25 mouse cellular contexts compared by ENCODE assay signal in genomic region chr13:9738190-9738589, GRCm38 (mm10). TPM values are rescaled to one million over a fixed set of nuclear protein-coding genes. Genes with fewer than 3 reads are reported as not detected.
DNase-seq lines count a peak whose midpoint lies in the region; ATAC-seq and TF ChIP-seq lines count a peak whose summit lies in the region.
"Had no signal": no experiment of that assay in that cellular context is flagged by ENCODE, and none has a peak within 500 bp of the region (broad histone marks: within the 10 kb centered on the region; RNA-seq: fewer than 3 reads in every experiment).

No protein-coding gene starts in this region.

- no peak overlapping the region for H3K9ac ChIP-seq in heart, embryonic 15.5 days
- H3K9ac ChIP-seq in midbrain, embryonic 13.5 days (replicated peaks), result no peak overlapping the region
- no peak overlapping the region for H3K9ac ChIP-seq in midbrain, embryonic 14.5 days (replicated peaks; ENCODE audit: low read length)
- no peak overlapping the region for H3K9ac ChIP-seq in limb, embryonic 14.5 days (ENCODE audit: low read depth, low read length, severe bottlenecking)
- H3K9ac ChIP-seq: embryonic facial prominence, embryonic 13.5 days; hindbrain, embryonic 12.5 days; liver, postnatal 0 days had no signal

- H3K36me3 ChIP-seq in heart, embryonic 15.5 days, result peaks cover 3% of the 10 kb centered on the region; the same call in 1 of the 2 replicates
- no peaks in the 10 kb centered on the region for H3K36me3 ChIP-seq in midbrain, embryonic 13.5 days
- no peaks in the 10 kb centered on the region for H3K36me3 ChIP-seq in midbrain, embryonic 14.5 days (ENCODE audit: control insufficient read depth, insufficient read depth, low read length)
- 0 out of 2 replicates have a peak, but pooled peaks cover 2% of the 10 kb centered on the region for H3K36me3 ChIP-seq in limb, embryonic 14.5 days (ENCODE audit: control insufficient read depth, insufficient read depth, low read length)

- peaks cover 27% of the 10 kb centered on the region for H3K4me1 ChIP-seq in heart, embryonic 15.5 days (replicated peaks)
- H3K4me1 ChIP-seq in midbrain, embryonic 13.5 days (replicated peaks), result peaks cover 12% of the 10 kb centered on the region
- no peaks in the 10 kb centered on the region for H3K4me1 ChIP-seq in midbrain, embryonic 14.5 days (ENCODE audit: control insufficient read depth, insufficient read depth, low read length)
- peaks cover 8% of the 10 kb centered on the region for H3K4me1 ChIP-seq in limb, embryonic 14.5 days (ENCODE audit: control insufficient read depth, insufficient read depth, low read length)
- H3K4me1 ChIP-seq: hindbrain, embryonic 12.5 days had no signal

- H3K27me3 ChIP-seq in heart, embryonic 15.5 days, result no peaks in the 10 kb centered on the region
- H3K27me3 ChIP-seq in midbrain, embryonic 13.5 days, result no peaks in the 10 kb centered on the region
- no peaks in the 10 kb centered on the region for H3K27me3 ChIP-seq in midbrain, embryonic 14.5 days (ENCODE audit: control insufficient read depth, insufficient read depth, low read length)
- H3K27me3 ChIP-seq in limb, embryonic 14.5 days (ENCODE audit: control insufficient read depth, insufficient read depth, low read length), result no peaks in the 10 kb centered on the region
- H3K27me3 ChIP-seq: embryonic facial prominence, embryonic 13.5 days; hindbrain, embryonic 12.5 days had no signal

- DNase-seq in cerebellum, adult 8-10 months, result no peak
- no peak for DNase-seq in heart, postnatal 4 days
- DNase-seq in midbrain, embryonic 14.5 days, result no peak
- DNase-seq in limb, embryonic 14.5 days (ENCODE audit: low spot score), result peak; percentile 16
- no peak for DNase-seq in adrenal gland, adult (ENCODE audit: inconsistent age in 2 of 2, low spot score in 1 of 2)
- DNase-seq: adrenal gland, postnatal 36 days; cerebellum, adult 18-20 months; cerebellum, postnatal 25 days; gastrocnemius, postnatal 14 days; heart, adult 11 months; kidney, adult 2 months; left cerebral cortex, postnatal 4 days; liver, postnatal 0 days; lung, postnatal 10 days; thymus, adult 18-20 months; thymus, postnatal 36 days had no signal

- no peak for TF ChIP-seq POLR2A in limb, embryonic 14.5 days (IDR thresholded peaks at IDR 0.05; ENCODE audit: borderline replicate concordance, extremely low read depth, insufficient read depth, insufficient read length)

- H3K4me2 ChIP-seq in heart, embryonic 15.5 days, result no peak overlapping the region
- no peak overlapping the region for H3K4me2 ChIP-seq in midbrain, embryonic 13.5 days (replicated peaks)
- no peak overlapping the region for H3K4me2 ChIP-seq in midbrain, embryonic 14.5 days (ENCODE audit: low read length)
- no peak overlapping the region for H3K4me2 ChIP-seq in limb, embryonic 14.5 days (replicated peaks; ENCODE audit: low read depth, low read length, severe bottlenecking)
- H3K4me2 ChIP-seq: embryonic facial prominence, embryonic 13.5 days; hindbrain, embryonic 12.5 days; liver, embryonic 11.5 days had no signal

- 0 out of 2 replicates have a peak overlapping the region, but pooled peaks have one; percentile 0 for H3K27ac ChIP-seq in heart, embryonic 15.5 days
- no peak overlapping the region for H3K27ac ChIP-seq in midbrain, embryonic 13.5 days
- no peak overlapping the region for H3K27ac ChIP-seq in midbrain, embryonic 14.5 days (replicated peaks; ENCODE audit: low read depth, low read length)
- H3K27ac ChIP-seq in limb, embryonic 14.5 days (replicated peaks; ENCODE audit: low read depth, low read length), result no peak overlapping the region
- H3K27ac ChIP-seq: embryonic facial prominence, embryonic 13.5 days; hindbrain, embryonic 12.5 days; kidney, postnatal 0 days; left cerebral cortex, adult 2 months had no signal

- 55% methylated on average over 2 of the region's 2 CpGs for WGBS in heart, embryonic 15.5 days
- 61% methylated on average over 2 of the region's 2 CpGs for WGBS in midbrain, embryonic 13.5 days
- WGBS in midbrain, embryonic 14.5 days, result 65% methylated on average over 2 of the region's 2 CpGs
- WGBS in limb, embryonic 14.5 days, result 71% methylated on average over 2 of the region's 2 CpGs

- 0 out of 2 replicates have a peak, but pooled peaks have one; percentile 15 for ATAC-seq in cerebellum, adult (ENCODE audit: insufficient number of reproducible peaks, low FRiP score, low TSS enrichment)
- no peak for ATAC-seq in heart, embryonic 15.5 days (replicated peaks; ENCODE audit: insufficient number of reproducible peaks, insufficient read depth, low FRiP score, low read depth)
- 0 out of 2 replicates have a peak, but pooled peaks have one; percentile 14 for ATAC-seq in midbrain, embryonic 13.5 days
- ATAC-seq in midbrain, embryonic 14.5 days (ENCODE audit: low FRiP score, low TSS enrichment), result no peak
- ATAC-seq in limb, embryonic 14.5 days (ENCODE audit: low FRiP score, low read depth), result peak; percentile 68
- ATAC-seq: liver, postnatal 0 days; midbrain, embryonic 16.5 days had no signal

- H3K9me3 ChIP-seq in heart, embryonic 15.5 days (replicated peaks), result no peaks in the 10 kb centered on the region
- no peaks in the 10 kb centered on the region for H3K9me3 ChIP-seq in midbrain, embryonic 13.5 days
- no peaks in the 10 kb centered on the region for H3K9me3 ChIP-seq in midbrain, embryonic 14.5 days (ENCODE audit: control insufficient read depth, low read length)
- no peaks in the 10 kb centered on the region for H3K9me3 ChIP-seq in limb, embryonic 14.5 days (ENCODE audit: control insufficient read depth, low read length)
- H3K9me3 ChIP-seq: embryonic facial prominence, embryonic 13.5 days; hindbrain, embryonic 12.5 days had no signal

- no peak overlapping the region for H3K4me3 ChIP-seq in heart, embryonic 15.5 days
- H3K4me3 ChIP-seq in midbrain, embryonic 13.5 days (replicated peaks), result no peak overlapping the region
- no peak overlapping the region for H3K4me3 ChIP-seq in midbrain, embryonic 14.5 days (replicated peaks; ENCODE audit: low read depth, low read length)
- no peak overlapping the region for H3K4me3 ChIP-seq in limb, embryonic 14.5 days (replicated peaks; ENCODE audit: low read length)
- H3K4me3 ChIP-seq: embryonic facial prominence, embryonic 13.5 days; hindbrain, embryonic 12.5 days; left cerebral cortex, adult 2 months had no signal

RNA-seq across cellular contexts. Expression of gene Zmynd11, which starts 26.9 kb away (rescaled TPM):
- 115 and 117 TPM in 2 replicates for polyA plus RNA-seq in heart, embryonic 15.5 days (2015; fragmentation: Nextera tagmentation; extraction: Ambion mirVana)
- total RNA-seq in heart, postnatal 4 days (2021), result 100 to 1,000 TPM; 152 to 155 TPM
- 150 and 164 TPM in 2 replicates for polyA plus RNA-seq in midbrain, embryonic 13.5 days (2015; fragmentation: Nextera tagmentation; extraction: Ambion mirVana)
- polyA plus RNA-seq in midbrain, embryonic 14.5 days (2014; fragmentation: Nextera tagmentation; extraction: Ambion mirVana), result 146 and 198 TPM in 2 replicates
- 173 and 178 TPM in 2 replicates for polyA plus RNA-seq in limb, embryonic 14.5 days (2012; rRNA removed)
- polyA plus RNA-seq in limb, embryonic 14.5 days (2014; fragmentation: Nextera tagmentation; extraction: Ambion mirVana), result 138 and 143 TPM in 2 replicates

Comparison
In these comparisons a context has a peak if more than half of its experiments do, and no peak if none do; other contexts are left out.
1. ATAC-seq: peak in cerebellum, adult (single experiment), midbrain, embryonic 13.5 days (single experiment) and limb, embryonic 14.5 days (single experiment); none in heart, embryonic 15.5 days (single experiment) and midbrain, embryonic 14.5 days (single experiment).